Mouse (Mus musculus): ENCODE data around the gene Tesmin. TPM values are rescaled to one million over a fixed set of nuclear protein-coding genes. Genes with fewer than 3 reads are reported as not detected.

The Tesmin gene
- polyA plus RNA-seq, 1 experiment from 2014 or later: 0.36 TPM

- WGBS: 81% methylated on average over 4 of the region's 4 CpGs
- Histone ChIP-seq H3K4me1 (ENCODE audit: control insufficient read depth, insufficient read depth, low read depth, low read length) (0 out of 2 replicates have a peak, but pooled peaks cover 4% of the 10 kb centered on the region), H3K36me3 (ENCODE audit: control insufficient read depth, insufficient read depth, low read length) (no peaks in the 10 kb centered on the region), H3K27me3 (replicated peaks; ENCODE audit: control insufficient read depth, insufficient read depth, low read length) (no peaks in the 10 kb centered on the region), H3K27ac (ENCODE audit: low read depth, low read length) (no peak overlapping the region), H3K9me3 (ENCODE audit: control insufficient read depth, low read length) (no peaks in the 10 kb centered on the region), H3K9ac (ENCODE audit: low read depth, low read length) (no peak overlapping the region), H3K4me2 (ENCODE audit: low read length) (no peak overlapping the region), H3K4me3 (ENCODE audit: low read length) (no peak overlapping the region)
- no peak for ATAC-seq
Observed at GRCm38 (mm10) chr19:3357620-3358019, 31.0 kb upstream of the Tesmin start.

- no peak overlapping the region for H3K4me3 ChIP-seq (ENCODE audit: low read length)
- H3K9me3 ChIP-seq (ENCODE audit: control insufficient read depth, low read length): no peaks in the 10 kb centered on the region
- no peak overlapping the region for H3K27ac ChIP-seq (ENCODE audit: low read depth, low read length)
- no peaks in the 10 kb centered on the region for H3K27me3 ChIP-seq (replicated peaks; ENCODE audit: control insufficient read depth, insufficient read depth, low read length)
- H3K4me1 ChIP-seq (ENCODE audit: control insufficient read depth, insufficient read depth, low read depth, low read length): no peaks in the 10 kb centered on the region
- H3K9ac ChIP-seq (ENCODE audit: low read depth, low read length): no peak overlapping the region
- no peak for ATAC-seq
- no peaks in the 10 kb centered on the region for H3K36me3 ChIP-seq (ENCODE audit: control insufficient read depth, insufficient read depth, low read length)
- no peak overlapping the region for H3K4me2 ChIP-seq (ENCODE audit: low read length)
- WGBS: 92% methylated on average over 13 of the region's 13 CpGs
Observed at GRCm38 (mm10) chr19:3359841-3360588, 28.6 kb upstream of the Tesmin start.

- H3K4me2 ChIP-seq (ENCODE audit: low read length): no peak overlapping the region
- H3K9ac ChIP-seq (ENCODE audit: low read depth, low read length): no peak overlapping the region
- 77% methylated on average over 4 of the region's 4 CpGs for WGBS
- H3K9me3 ChIP-seq (ENCODE audit: control insufficient read depth, low read length): no peaks in the 10 kb centered on the region
- no peak overlapping the region for H3K27ac ChIP-seq (ENCODE audit: low read depth, low read length)
- H3K27me3 ChIP-seq (replicated peaks; ENCODE audit: control insufficient read depth, insufficient read depth, low read length): no peaks in the 10 kb centered on the region
- no peaks in the 10 kb centered on the region for H3K4me1 ChIP-seq (ENCODE audit: control insufficient read depth, insufficient read depth, low read depth, low read length)
- no peak overlapping the region for H3K4me3 ChIP-seq (ENCODE audit: low read length)
- H3K36me3 ChIP-seq (ENCODE audit: control insufficient read depth, insufficient read depth, low read length): no peaks in the 10 kb centered on the region
- ATAC-seq: no peak
Observed at GRCm38 (mm10) chr19:3363510-3363909, 25.1 kb upstream of the Tesmin start.

GRCm38 (mm10) chr19:3365089-3365488 is 23.6 kb upstream of the Tesmin start:
- H3K9ac ChIP-seq (ENCODE audit: low read depth, low read length): no peak overlapping the region
- H3K4me3 ChIP-seq (ENCODE audit: low read length): no peak overlapping the region
- no peaks in the 10 kb centered on the region for H3K27me3 ChIP-seq (replicated peaks; ENCODE audit: control insufficient read depth, insufficient read depth, low read length)
- H3K9me3 ChIP-seq (ENCODE audit: control insufficient read depth, low read length): no peaks in the 10 kb centered on the region
- 97% methylated on average over 3 of the region's 3 CpGs for WGBS
- H3K27ac ChIP-seq (ENCODE audit: low read depth, low read length): no peak overlapping the region
- no peak for ATAC-seq
- no peak overlapping the region for H3K4me2 ChIP-seq (ENCODE audit: low read length)
- no peaks in the 10 kb centered on the region for H3K36me3 ChIP-seq (ENCODE audit: control insufficient read depth, insufficient read depth, low read length)
- no peaks in the 10 kb centered on the region for H3K4me1 ChIP-seq (ENCODE audit: control insufficient read depth, insufficient read depth, low read depth, low read length)

- Histone ChIP-seq H3K4me3 (ENCODE audit: low read length) (no peak overlapping the region), H3K9me3 (ENCODE audit: control insufficient read depth, low read length) (no peaks in the 10 kb centered on the region), H3K36me3 (ENCODE audit: control insufficient read depth, insufficient read depth, low read length) (no peaks in the 10 kb centered on the region), H3K27me3 (replicated peaks; ENCODE audit: control insufficient read depth, insufficient read depth, low read length) (no peaks in the 10 kb centered on the region), H3K4me1 (ENCODE audit: control insufficient read depth, insufficient read depth, low read depth, low read length) (no peaks in the 10 kb centered on the region), H3K4me2 (ENCODE audit: low read length) (no peak overlapping the region), H3K27ac (ENCODE audit: low read depth, low read length) (no peak overlapping the region), H3K9ac (ENCODE audit: low read depth, low read length) (no peak overlapping the region)
- 86% methylated on average over 3 of the region's 3 CpGs for WGBS
- no peak for ATAC-seq
Observed at GRCm38 (mm10) chr19:3368276-3368675, 20.4 kb upstream of the Tesmin start.

GRCm38 (mm10) chr19:3373380-3373779 is 15.3 kb upstream of the Tesmin start:
- WGBS: 67% methylated on average over 12 of the region's 12 CpGs
- H3K9ac ChIP-seq (ENCODE audit: low read depth, low read length): no peak overlapping the region
- no peaks in the 10 kb centered on the region for H3K9me3 ChIP-seq (ENCODE audit: control insufficient read depth, low read length)
- H3K4me3 ChIP-seq (ENCODE audit: low read length): no peak overlapping the region
- ATAC-seq: no peak
- H3K36me3 ChIP-seq (ENCODE audit: control insufficient read depth, insufficient read depth, low read length): no peaks in the 10 kb centered on the region
- H3K27ac ChIP-seq (ENCODE audit: low read depth, low read length): no peak overlapping the region
- no peaks in the 10 kb centered on the region for H3K4me1 ChIP-seq (ENCODE audit: control insufficient read depth, insufficient read depth, low read depth, low read length)
- H3K27me3 ChIP-seq (replicated peaks; ENCODE audit: control insufficient read depth, insufficient read depth, low read length): no peaks in the 10 kb centered on the region
- H3K4me2 ChIP-seq (ENCODE audit: low read length): no peak overlapping the region

GRCm38 (mm10) chr19:3374028-3374427 is 14.6 kb upstream of the Tesmin start:
- WGBS: 73% methylated on average over 2 of the region's 2 CpGs
- Histone ChIP-seq H3K27me3 (replicated peaks; ENCODE audit: control insufficient read depth, insufficient read depth, low read length) (no peaks in the 10 kb centered on the region), H3K9ac (ENCODE audit: low read depth, low read length) (no peak overlapping the region), H3K27ac (ENCODE audit: low read depth, low read length) (no peak overlapping the region), H3K4me3 (ENCODE audit: low read length) (no peak overlapping the region), H3K36me3 (ENCODE audit: control insufficient read depth, insufficient read depth, low read length) (no peaks in the 10 kb centered on the region), H3K4me2 (ENCODE audit: low read length) (no peak overlapping the region), H3K4me1 (ENCODE audit: control insufficient read depth, insufficient read depth, low read depth, low read length) (no peaks in the 10 kb centered on the region), H3K9me3 (ENCODE audit: control insufficient read depth, low read length) (no peaks in the 10 kb centered on the region)
- no peak for ATAC-seq

- H3K36me3 ChIP-seq (ENCODE audit: control insufficient read depth, insufficient read depth, low read length): 0 out of 2 replicates have a peak, but pooled peaks cover 4% of the 10 kb centered on the region
- WGBS: 62% methylated on average over 7 of the region's 7 CpGs
- H3K4me2 ChIP-seq (ENCODE audit: low read length): no peak overlapping the region
- no peak overlapping the region for H3K4me3 ChIP-seq (ENCODE audit: low read length)
- no peak overlapping the region for H3K27ac ChIP-seq (ENCODE audit: low read depth, low read length)
- no peaks in the 10 kb centered on the region for H3K27me3 ChIP-seq (replicated peaks; ENCODE audit: control insufficient read depth, insufficient read depth, low read length)
- no peaks in the 10 kb centered on the region for H3K9me3 ChIP-seq (ENCODE audit: control insufficient read depth, low read length)
- no peaks in the 10 kb centered on the region for H3K4me1 ChIP-seq (ENCODE audit: control insufficient read depth, insufficient read depth, low read depth, low read length)
- no peak for ATAC-seq
- H3K9ac ChIP-seq (ENCODE audit: low read depth, low read length): no peak overlapping the region
Observed at GRCm38 (mm10) chr19:3375945-3376495, 12.6 kb upstream of the Tesmin start.

GRCm38 (mm10) chr19:3376966-3377715 is 11.5 kb upstream of the Tesmin start:
- Histone ChIP-seq H3K27me3 (replicated peaks; ENCODE audit: control insufficient read depth, insufficient read depth, low read length) (no peaks in the 10 kb centered on the region), H3K9me3 (ENCODE audit: control insufficient read depth, low read length) (no peaks in the 10 kb centered on the region), H3K4me3 (ENCODE audit: low read length) (no peak overlapping the region), H3K36me3 (ENCODE audit: control insufficient read depth, insufficient read depth, low read length) (0 out of 2 replicates have a peak, but pooled peaks cover 4% of the 10 kb centered on the region), H3K4me2 (ENCODE audit: low read length) (no peak overlapping the region), H3K9ac (ENCODE audit: low read depth, low read length) (no peak overlapping the region), H3K4me1 (ENCODE audit: control insufficient read depth, insufficient read depth, low read depth, low read length) (no peaks in the 10 kb centered on the region), H3K27ac (ENCODE audit: low read depth, low read length) (no peak overlapping the region)
- 39% methylated on average over 4 of the region's 4 CpGs for WGBS
- ATAC-seq: no peak
